In the genomic region with DNA sequence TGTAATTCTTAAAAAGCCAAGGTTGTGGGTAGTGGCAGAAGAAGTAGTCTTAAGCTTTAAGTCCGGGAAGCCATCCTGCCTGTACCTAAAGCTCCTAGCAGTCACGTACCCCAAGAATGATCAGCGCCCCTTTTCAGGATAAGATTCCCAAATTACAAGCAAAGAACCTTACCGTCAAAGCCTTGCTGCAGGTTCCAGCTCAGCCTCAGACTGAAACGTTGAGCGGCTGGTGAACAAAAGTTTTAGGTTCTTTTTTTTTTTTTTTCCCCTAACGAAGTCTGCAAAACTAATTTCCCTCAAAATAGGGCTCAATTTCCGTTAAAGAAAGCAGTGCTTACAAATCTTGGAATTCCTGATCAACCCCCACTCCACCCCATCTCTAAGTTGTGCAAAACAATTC, we compare ENCODE assay signal across 33 mouse cellular contexts. TPM values are rescaled to one million over a fixed set of nuclear protein-coding genes. Genes with fewer than 3 reads are reported as not detected.
A peak's percentile ranks its signal among the peaks of the same experiment; 100 is the strongest.
DNase-seq lines count a peak whose midpoint lies in the region; ATAC-seq and TF ChIP-seq lines count a peak whose summit lies in the region.
"Had no signal": no experiment of that assay in that cellular context is flagged by ENCODE, and none has a peak within 500 bp of the region (broad histone marks: within the 10 kb centered on the region; RNA-seq: fewer than 3 reads in every experiment).

No protein-coding gene starts in this region.

- peak; percentile 51 for DNase-seq in heart, adult 11 months
- no peak for DNase-seq in heart, embryonic 10.5 days (ENCODE audit: low spot score)
- no peak for DNase-seq in heart, postnatal 0 days (ENCODE audit: low spot score)
- no peak for DNase-seq in heart, postnatal 25 days (ENCODE audit: low spot score)
- no peak for DNase-seq in B cell, adult 2 months
- no peak for DNase-seq in hindbrain, embryonic 10.5 days (ENCODE audit: low spot score)
- DNase-seq: adrenal gland, postnatal 14 days; cerebellum, adult 11-12 months; cerebellum, adult 9-11 months; embryo, embryonic 11 days; kidney, adult 8-10 months; kidney, postnatal 4 days; liver, embryonic 13.5 days; lung, adult 18-20 months; lung, postnatal 4 days; thymus, adult 2 months; thymus, postnatal 36 days had no signal

- H3K27ac ChIP-seq in heart, embryonic 10.5 days = no peak overlapping the region
- no peak overlapping the region for H3K27ac ChIP-seq in heart, postnatal 0 days (ENCODE audit: low read depth)
- H3K27ac ChIP-seq in limb, embryonic 12.5 days = 0 out of 2 replicates have a peak overlapping the region, but pooled peaks have one; percentile 19
- no peak overlapping the region for H3K27ac ChIP-seq in hindbrain, embryonic 10.5 days
- H3K27ac ChIP-seq: embryonic facial prominence, embryonic 12.5 days; heart, embryonic 15.5 days; hindbrain, embryonic 12.5 days; hindbrain, postnatal 0 days; kidney, postnatal 0 days; liver, embryonic 13.5 days; midbrain, embryonic 12.5 days; neural tube, embryonic 12.5 days had no signal

- WGBS in heart, embryonic 10.5 days = 44% methylated on average over 8 of the region's 8 CpGs
- WGBS in heart, postnatal 0 days = 41% methylated on average over 8 of the region's 8 CpGs
- 25% methylated on average over 8 of the region's 8 CpGs for WGBS in limb, embryonic 12.5 days
- WGBS in hindbrain, embryonic 10.5 days = 37% methylated on average over 8 of the region's 8 CpGs

- H3K4me1 ChIP-seq in heart, embryonic 10.5 days = peaks cover 20% of the 10 kb centered on the region
- H3K4me1 ChIP-seq in heart, postnatal 0 days (ENCODE audit: control insufficient read depth, insufficient read depth) = peaks cover 9% of the 10 kb centered on the region; the same call in 1 of the 2 replicates
- H3K4me1 ChIP-seq in limb, embryonic 12.5 days (replicated peaks) = peaks cover 23% of the 10 kb centered on the region
- H3K4me1 ChIP-seq in hindbrain, embryonic 10.5 days (replicated peaks) = peaks cover 18% of the 10 kb centered on the region
- H3K4me1 ChIP-seq: liver, embryonic 13.5 days had no signal

- peaks cover 42% of the 10 kb centered on the region for H3K27me3 ChIP-seq in heart, embryonic 10.5 days (ENCODE audit: insufficient read depth, poor library complexity, severe bottlenecking)
- H3K27me3 ChIP-seq in heart, postnatal 0 days (ENCODE audit: control insufficient read depth, insufficient read depth, low read length) = peaks cover 35% of the 10 kb centered on the region
- peaks cover 22% of the 10 kb centered on the region for H3K27me3 ChIP-seq in limb, embryonic 12.5 days
- H3K27me3 ChIP-seq in hindbrain, embryonic 10.5 days (ENCODE audit: insufficient read depth, poor library complexity, severe bottlenecking) = peaks cover 60% of the 10 kb centered on the region

- TF ChIP-seq EP300 in heart, postnatal 0 days (IDR thresholded peaks at IDR 0.05; ENCODE audit: low read depth) = no peak

- no peak overlapping the region for H3K4me3 ChIP-seq in heart, embryonic 10.5 days
- H3K4me3 ChIP-seq in heart, postnatal 0 days (ENCODE audit: low read depth, low read length) = peak overlapping the region; percentile 34
- H3K4me3 ChIP-seq in limb, embryonic 12.5 days (replicated peaks) = peak overlapping the region; percentile 18; the same call in 1 of the 2 replicates
- no peak overlapping the region for H3K4me3 ChIP-seq in hindbrain, embryonic 10.5 days
- H3K4me3 ChIP-seq: embryonic facial prominence, embryonic 12.5 days; heart, embryonic 15.5 days; hindbrain, embryonic 12.5 days; liver, embryonic 13.5 days; megakaryocyte, embryonic 14.5 days; midbrain, embryonic 12.5 days; myocyte; neural tube, embryonic 12.5 days had no signal

- ATAC-seq in heart, postnatal 0 days (ENCODE audit: insufficient read depth, low read depth) = no peak
- ATAC-seq in limb, embryonic 12.5 days (ENCODE audit: insufficient number of reproducible peaks, insufficient read depth, low FRiP score, low TSS enrichment, low read depth) = no peak
- ATAC-seq: CD4-positive, CD25-positive, alpha-beta regulatory T cell, adult 4 months; forebrain, embryonic 14.5 days; hindbrain, postnatal 0 days; intestine, embryonic 16.5 days; lung, postnatal 0 days had no signal

- no peak for TF ChIP-seq CTCF in heart, postnatal 0 days (IDR thresholded peaks at IDR 0.05; ENCODE audit: low read depth)

- no peaks in the 10 kb centered on the region for H3K36me3 ChIP-seq in heart, embryonic 10.5 days
- no peaks in the 10 kb centered on the region for H3K36me3 ChIP-seq in heart, postnatal 0 days (replicated peaks; ENCODE audit: control insufficient read depth, insufficient read depth, low read length)
- no peaks in the 10 kb centered on the region for H3K36me3 ChIP-seq in limb, embryonic 12.5 days
- H3K36me3 ChIP-seq in hindbrain, embryonic 10.5 days = no peaks in the 10 kb centered on the region
- H3K36me3 ChIP-seq: embryonic facial prominence, embryonic 12.5 days; heart, embryonic 15.5 days; hindbrain, embryonic 12.5 days; limb, embryonic 15.5 days; liver, embryonic 13.5 days; midbrain, embryonic 12.5 days; neural tube, embryonic 12.5 days had no signal

- H3K4me2 ChIP-seq in heart, postnatal 0 days (ENCODE audit: low read depth, low read length) = peak overlapping the region; percentile 64; the same call in 1 of the 2 replicates
- peak overlapping the region; percentile 84 for H3K4me2 ChIP-seq in limb, embryonic 12.5 days
- H3K4me2 ChIP-seq: embryonic facial prominence, embryonic 12.5 days; hindbrain, embryonic 12.5 days; liver, embryonic 13.5 days; midbrain, embryonic 12.5 days; neural tube, embryonic 12.5 days had no signal

- intact Hi-C loops in heart, postnatal 25 days (cut with DNase I) = loop anchor here (2.0 to 10.0 kb wide), 6 partner anchors 56 to 1072 kb away; a partner anchor contains a TSS

- H3K9me3 ChIP-seq in heart, embryonic 10.5 days = no peaks in the 10 kb centered on the region
- H3K9me3 ChIP-seq in heart, postnatal 0 days (replicated peaks; ENCODE audit: control insufficient read depth, low read length) = no peaks in the 10 kb centered on the region
- H3K9me3 ChIP-seq in limb, embryonic 12.5 days = no peaks in the 10 kb centered on the region
- no peaks in the 10 kb centered on the region for H3K9me3 ChIP-seq in hindbrain, embryonic 10.5 days
- H3K9me3 ChIP-seq: embryonic facial prominence, embryonic 12.5 days; heart, embryonic 15.5 days; hindbrain, embryonic 12.5 days; limb, embryonic 15.5 days; liver, embryonic 13.5 days; midbrain, embryonic 12.5 days; neural tube, embryonic 12.5 days had no signal

- peak overlapping the region; percentile 36; the same call in 1 of the 2 replicates for H3K9ac ChIP-seq in heart, postnatal 0 days (replicated peaks; ENCODE audit: low read depth, low read length)
- H3K9ac ChIP-seq in limb, embryonic 12.5 days (replicated peaks) = no peak overlapping the region
- H3K9ac ChIP-seq: embryonic facial prominence, embryonic 12.5 days; heart, embryonic 15.5 days; hindbrain, embryonic 12.5 days; limb, embryonic 15.5 days; liver, embryonic 13.5 days; midbrain, embryonic 12.5 days; neural tube, embryonic 12.5 days had no signal

RNA-seq across cellular contexts. Expression of a gene that starts 1.8 kb away (rescaled TPM):
- polyA plus RNA-seq in heart, embryonic 10.5 days (2016; fragmentation: Nextera tagmentation; extraction: Ambion mirVana) = 0.06 and 0.72 TPM in 2 replicates
- 8.9 and 26.6 TPM in 2 replicates for total RNA-seq in heart, postnatal 0 days (2014; rRNA removed; ENCODE audit: low replicate concordance)
- 9.3 and 9.4 TPM in 2 replicates for polyA plus RNA-seq in heart, postnatal 0 days (2015; fragmentation: Nextera tagmentation; extraction: Ambion mirVana)
- 10 to 100 TPM; 12.4 to 15.4 TPM for total RNA-seq in heart, postnatal 25 days (2021)
- 61.4 and 66.5 TPM in 2 replicates for polyA plus RNA-seq in limb, embryonic 12.5 days (2016; fragmentation: Nextera tagmentation; extraction: Ambion mirVana)
- 0.82 and 1.6 TPM in 2 replicates for polyA plus RNA-seq in hindbrain, embryonic 10.5 days (2016; fragmentation: Nextera tagmentation; extraction: Ambion mirVana)
- total RNA-seq: left cerebral cortex, postnatal 10 days had no signal
- polyA plus RNA-seq: CD4-positive, CD25-positive, alpha-beta regulatory T cell, adult 4 months had no signal

Comparison
In these comparisons a context has a peak if more than half of its experiments do, and no peak if none do; other contexts are left out.
1. H3K4me3 ChIP-seq: peak in heart, postnatal 0 days (single experiment) and limb, embryonic 12.5 days (single experiment); none in heart, embryonic 10.5 days (single experiment) and hindbrain, embryonic 10.5 days (single experiment).